Mouse (Mus musculus): ENCODE results near the gene Ambp. TPM values are rescaled to one million over a fixed set of nuclear protein-coding genes. Genes with fewer than 3 reads are reported as not detected.

Gene Ambp
- polyA plus RNA-seq, 1 experiment from 2014 or later = 0.10 TPM

DNA sequence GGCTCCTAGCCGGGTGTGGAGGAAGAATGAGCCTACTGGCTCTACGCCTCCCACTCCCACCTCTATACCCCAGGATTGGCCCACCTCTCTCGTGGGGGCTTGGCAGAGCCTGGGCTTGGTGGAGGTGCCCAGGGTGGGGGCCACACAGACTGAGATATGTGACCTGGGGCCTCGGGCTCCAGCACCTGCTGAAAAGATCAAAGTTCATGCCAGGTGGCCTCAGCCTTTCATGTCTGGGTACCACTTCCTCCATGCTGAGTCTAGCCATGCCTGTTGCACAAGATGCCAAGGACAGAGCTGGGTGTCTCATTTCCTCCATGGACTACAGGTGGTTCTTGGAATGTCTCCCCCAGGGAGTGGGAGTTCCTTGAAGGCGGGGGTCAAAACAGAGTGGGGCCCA lies 11.7 kb upstream of the Ambp start:
- ATAC-seq = no peak
- DNase-seq (ENCODE audit: low read depth, low spot score) = no peak
- POLR2A ChIA-PET = no interaction called here
- in situ Hi-C loops (cut with MboI; ENCODE audit: low pct_unique_long_range_greater_than_20kb) = loop anchor here (5.0 to 25.0 kb wide), 2 partner anchors 36 to 771 kb away; no protein-coding TSS in a partner anchor
- CTCF ChIA-PET = interaction anchor here (1.1 kb wide), 1 partner anchor 17 kb away, joined by 3 read pairs; no protein-coding TSS in a partner anchor
- H3K27me3 ChIP-seq = no peaks in the 10 kb centered on the region
- TF ChIP-seq CTCF (IDR thresholded peaks at IDR 0.05) = no peak

GRCm38 (mm10) chr4:63165636-63166035 lies 11.0 kb upstream of the Ambp start:
- no peak for TF ChIP-seq CTCF (IDR thresholded peaks at IDR 0.05)
- no peaks in the 10 kb centered on the region for H3K27me3 ChIP-seq
- ChIA-PET CTCF (interaction anchor here (1.1 kb wide), 1 partner anchor 18 kb away, joined by 3 read pairs; no protein-coding TSS in a partner anchor), POLR2A (no interaction called here)
- no peak for ATAC-seq
- in situ Hi-C loops (cut with MboI; ENCODE audit: low pct_unique_long_range_greater_than_20kb) = loop anchor here (5.0 to 25.0 kb wide), 2 partner anchors 37 to 772 kb away; no protein-coding TSS in a partner anchor
- no peak for DNase-seq (ENCODE audit: low read depth, low spot score)

GRCm38 (mm10) chr4:63158961-63159592 lies 4.5 kb upstream of the Ambp start:
- in situ Hi-C loops (cut with MboI; ENCODE audit: low pct_unique_long_range_greater_than_20kb) = loop anchor here (25.0 kb wide), 1 partner anchor 778 kb away; no protein-coding TSS in a partner anchor

GRCm38 (mm10) chr4:63158192-63158591 lies 3.6 kb upstream of the Ambp start:
- DNase-seq (ENCODE audit: low read depth, low spot score) (no peak), ATAC-seq (no peak)
- H3K27me3 ChIP-seq = no peaks in the 10 kb centered on the region
- ChIA-PET POLR2A (interaction anchor here (0.6 kb wide), 1 partner anchor 136 kb away, joined by 3 read pairs; no protein-coding TSS in a partner anchor), CTCF (interaction anchor here (0.7 to 1.7 kb wide), 8 partner anchors 12 to 250 kb away, joined by 3 to 13 read pairs (median 4); no protein-coding TSS in a partner anchor)
- in situ Hi-C loops (cut with MboI; ENCODE audit: low pct_unique_long_range_greater_than_20kb) = loop anchor here (25.0 kb wide), 1 partner anchor 779 kb away; no protein-coding TSS in a partner anchor
- no peak for TF ChIP-seq CTCF (IDR thresholded peaks at IDR 0.05)

More at GRCm38 (mm10) chr4:63158961-63159592, 4.5 kb upstream of the Ambp start:
- TF ChIP-seq CTCF (IDR thresholded peaks at IDR 0.05) = peak; percentile 80
- POLR2A ChIA-PET = interaction anchor here (1.4 kb wide), 1 partner anchor 12 kb away, joined by 4 read pairs; no protein-coding TSS in a partner anchor
- CTCF ChIA-PET = interaction anchor here (0.7 to 1.7 kb wide), 10 partner anchors 13 to 249 kb away, joined by 3 to 13 read pairs (median 4); partner anchors contain the start of gene Kif12
- ATAC-seq (peak; percentile 63), DNase-seq (ENCODE audit: low read depth, low spot score) (no peak)
- no peaks in the 10 kb centered on the region for H3K27me3 ChIP-seq

GRCm38 (mm10) chr4:63156726-63157634 lies 2.4 kb upstream of the Ambp start:
- in situ Hi-C loops (cut with MboI; ENCODE audit: low pct_unique_long_range_greater_than_20kb) = loop anchor here (25.0 kb wide), 1 partner anchor 780 kb away; no protein-coding TSS in a partner anchor
- no peaks in the 10 kb centered on the region for H3K27me3 ChIP-seq
- POLR2A ChIA-PET = no interaction called here
- TF ChIP-seq CTCF (IDR thresholded peaks at IDR 0.05) = no peak
- CTCF ChIA-PET = interaction anchor here (1.1 kb wide), 1 partner anchor 36 kb away, joined by 3 read pairs; no protein-coding TSS in a partner anchor
- peak; percentile 56 for ATAC-seq
- DNase-seq (ENCODE audit: low read depth, low spot score) = no peak

DNA sequence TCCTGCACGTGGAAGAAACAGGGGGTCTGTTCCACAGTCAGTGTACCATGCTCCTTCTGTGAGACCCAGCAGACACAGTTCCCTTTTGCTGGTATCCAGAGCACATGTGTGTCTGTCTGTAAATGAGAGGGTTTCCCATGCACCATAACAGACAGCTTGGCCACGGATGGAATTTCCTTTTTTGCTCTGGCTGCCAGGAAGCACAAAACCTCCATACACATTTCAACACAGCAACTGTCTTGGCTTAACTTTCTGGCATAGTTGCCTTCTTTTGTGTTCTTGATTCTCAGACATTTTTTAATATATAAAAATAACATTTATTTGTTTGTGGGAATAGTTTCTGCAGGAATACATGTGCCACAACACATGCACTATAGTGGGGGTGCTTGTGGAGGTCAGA lies 997 bp upstream of the Ambp start:
- ATAC-seq (no peak), DNase-seq (ENCODE audit: low read depth, low spot score) (no peak)
- no peaks in the 10 kb centered on the region for H3K27me3 ChIP-seq
- TF ChIP-seq CTCF (IDR thresholded peaks at IDR 0.05) = no peak
- in situ Hi-C loops (cut with MboI; ENCODE audit: low pct_unique_long_range_greater_than_20kb) = loop anchor here (25.0 kb wide), 1 partner anchor 782 kb away; no protein-coding TSS in a partner anchor
- CTCF ChIA-PET = interaction anchor here (1.2 kb wide), 1 partner anchor 26 kb away, joined by 3 read pairs; no protein-coding TSS in a partner anchor
- POLR2A ChIA-PET = interaction anchor here (0.8 kb wide), 1 partner anchor 14 kb away, joined by 3 read pairs; no protein-coding TSS in a partner anchor

DNA sequence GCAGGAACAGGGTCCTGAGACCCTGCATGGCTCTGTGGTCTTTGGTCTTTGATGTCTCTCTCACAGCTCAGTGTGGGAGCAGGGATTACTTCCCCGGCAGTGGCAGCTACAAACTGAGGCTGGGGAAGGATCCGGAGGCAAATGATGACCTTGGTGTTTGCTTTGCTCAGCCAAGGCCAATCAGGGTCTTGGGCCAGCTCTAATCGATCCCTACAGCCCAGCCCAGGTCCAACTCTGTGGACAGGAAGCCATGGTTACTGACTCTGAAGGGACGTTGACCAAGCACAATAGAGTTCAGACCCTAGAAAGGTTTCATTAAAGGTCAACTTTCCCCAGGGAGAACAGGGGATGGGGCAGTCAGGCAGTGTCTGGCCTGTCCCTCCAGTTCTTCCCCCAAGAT lies 571 bp downstream of the Ambp start:
- POLR2A ChIA-PET = no interaction called here
- H3K27me3 ChIP-seq = no peaks in the 10 kb centered on the region
- in situ Hi-C loops (cut with MboI; ENCODE audit: low pct_unique_long_range_greater_than_20kb) = loop anchor here (25.0 kb wide), 1 partner anchor 783 kb away; no protein-coding TSS in a partner anchor
- no peak for TF ChIP-seq CTCF (IDR thresholded peaks at IDR 0.05)
- DNase-seq (ENCODE audit: low read depth, low spot score) (no peak), ATAC-seq (no peak)
- CTCF ChIA-PET = no interaction called here

GRCm38 (mm10) chr4:63151127-63151526 lies 3.5 kb downstream of the Ambp start:
- no peak for DNase-seq (ENCODE audit: low read depth, low spot score)
- no peaks in the 10 kb centered on the region for H3K27me3 ChIP-seq
- in situ Hi-C loops (cut with MboI; ENCODE audit: low pct_unique_long_range_greater_than_20kb) = loop anchor here (25.0 kb wide), 1 partner anchor 786 kb away; no protein-coding TSS in a partner anchor
- CTCF ChIA-PET = no interaction called here
- TF ChIP-seq CTCF (IDR thresholded peaks at IDR 0.05) = no peak
- POLR2A ChIA-PET = no interaction called here
- ATAC-seq = no peak

- ATAC-seq = no peak
- TF ChIP-seq CTCF (IDR thresholded peaks at IDR 0.05) = no peak
- in situ Hi-C loops (cut with MboI; ENCODE audit: low pct_unique_long_range_greater_than_20kb) = loop anchor here (25.0 kb wide), 1 partner anchor 585 kb away; the partner anchor contains the start of gene Rgs3
- H3K27me3 ChIP-seq = no peaks in the 10 kb centered on the region
- POLR2A ChIA-PET = no interaction called here
- CTCF ChIA-PET = no interaction called here
- no peak for DNase-seq (ENCODE audit: low read depth, low spot score)
Observed at GRCm38 (mm10) chr4:63147268-63147667, 7.3 kb downstream of the Ambp start.

Measured in Patski (cell line).